ENCODE assay signal across 10 mouse cellular contexts in genomic region chr17:5977921-5978504, GRCm38 (mm10). TPM values are rescaled to one million over a fixed set of nuclear protein-coding genes. Genes with fewer than 3 reads are reported as not detected.
DNase-seq lines count a peak whose midpoint lies in the region; ATAC-seq lines count a peak whose summit lies in the region.
"Had no signal": no experiment of that assay in that cellular context is flagged by ENCODE, and none has a peak within 500 bp of the region (broad histone marks: within the 10 kb centered on the region; RNA-seq: fewer than 3 reads in every experiment).

No protein-coding gene starts in this region.

- H3K9ac ChIP-seq in kidney, embryonic 15.5 days = no peak overlapping the region
- H3K9ac ChIP-seq in heart, embryonic 13.5 days = peak overlapping the region; percentile 47; the same call in 1 of the 2 replicates
- H3K9ac ChIP-seq: embryonic facial prominence, embryonic 12.5 days; hindbrain, embryonic 15.5 days had no signal

- H3K4me3 ChIP-seq in kidney, embryonic 15.5 days (replicated peaks) = no peak overlapping the region
- H3K4me3 ChIP-seq in heart, embryonic 13.5 days = no peak overlapping the region
- no peak overlapping the region for H3K4me3 ChIP-seq in macrophage (ENCODE audit: inconsistent target)
- H3K4me3 ChIP-seq: embryonic facial prominence, embryonic 12.5 days; hindbrain, embryonic 15.5 days had no signal

- peaks cover 52% of the 10 kb centered on the region for H3K79me2 ChIP-seq in macrophage (ENCODE audit: inconsistent target)

- no peaks in the 10 kb centered on the region for H3K9me3 ChIP-seq in kidney, embryonic 15.5 days (replicated peaks)
- no peaks in the 10 kb centered on the region for H3K9me3 ChIP-seq in heart, embryonic 13.5 days
- H3K9me3 ChIP-seq: embryonic facial prominence, embryonic 12.5 days; hindbrain, embryonic 15.5 days had no signal

- no peaks in the 10 kb centered on the region for H3K36me3 ChIP-seq in kidney, embryonic 15.5 days
- H3K36me3 ChIP-seq in heart, embryonic 13.5 days = no peaks in the 10 kb centered on the region
- no peaks in the 10 kb centered on the region for H3K36me3 ChIP-seq in macrophage (ENCODE audit: inconsistent target)
- H3K36me3 ChIP-seq: embryonic facial prominence, embryonic 12.5 days; hindbrain, embryonic 15.5 days had no signal

- H3K27me3 ChIP-seq in kidney, embryonic 15.5 days = 0 out of 2 replicates have a peak, but pooled peaks cover 2% of the 10 kb centered on the region
- H3K27me3 ChIP-seq in heart, embryonic 13.5 days (replicated peaks) = no peaks in the 10 kb centered on the region
- H3K27me3 ChIP-seq: embryonic facial prominence, embryonic 12.5 days; hindbrain, embryonic 15.5 days had no signal

- no peak for ATAC-seq in kidney, embryonic 15.5 days (replicated peaks; ENCODE audit: low FRiP score)
- ATAC-seq in heart, embryonic 13.5 days (ENCODE audit: extremely low read depth, insufficient number of reproducible peaks, low FRiP score, low TSS enrichment) = no peak

- H3K4me1 ChIP-seq in kidney, embryonic 15.5 days = peaks cover 38% of the 10 kb centered on the region
- H3K4me1 ChIP-seq in heart, embryonic 13.5 days = peaks cover 76% of the 10 kb centered on the region

- DNase-seq in kidney, adult 11 months = no peak
- DNase-seq in R1 (ENCODE audit: low read depth, low spot score) = peak; percentile 87
- DNase-seq in right cerebral cortex, postnatal 10 days (ENCODE audit: low spot score in 2 of 2) = no peak
- no peak for DNase-seq in layer of hippocampus, adult 11-12 months (ENCODE audit: low spot score)
- no peak for DNase-seq in adrenal gland, adult 2 months

- no peak overlapping the region for H3K4me2 ChIP-seq in kidney, embryonic 15.5 days
- no peak overlapping the region for H3K4me2 ChIP-seq in heart, embryonic 13.5 days
- H3K4me2 ChIP-seq: embryonic facial prominence, embryonic 12.5 days; hindbrain, embryonic 15.5 days had no signal

- 75% methylated on average over 8 of the region's 8 CpGs for WGBS in kidney, embryonic 15.5 days
- 67% methylated on average over 8 of the region's 8 CpGs for WGBS in heart, embryonic 13.5 days
- WGBS in macrophage (ENCODE audit: missing documents) = 42% methylated on average over 8 of the region's 8 CpGs

- peak overlapping the region; percentile 54; the same call in 1 of the 2 replicates for H3K27ac ChIP-seq in kidney, embryonic 15.5 days
- H3K27ac ChIP-seq in heart, embryonic 13.5 days (replicated peaks) = peak overlapping the region; percentile 79
- H3K27ac ChIP-seq in macrophage = peak overlapping the region; percentile 68
- H3K27ac ChIP-seq: hindbrain, embryonic 15.5 days had no signal

RNA-seq across cellular contexts. Expression of gene Synj2, which starts 36.9 kb away (rescaled TPM):
- polyA plus RNA-seq in kidney, embryonic 15.5 days (2015; fragmentation: Nextera tagmentation; extraction: Ambion mirVana) = 3.2 and 3.8 TPM in 2 replicates
- polyA plus RNA-seq in heart, embryonic 13.5 days (2015; fragmentation: Nextera tagmentation; extraction: Ambion mirVana) = 3.0 and 3.1 TPM in 2 replicates
- total RNA-seq in macrophage (2018; cell fraction: chromatin; rRNA removed) = 10 to 100 TPM in 23 of 26 experiments, 1 to 10 TPM in 3; 7.5 to 79.6 (median 43.2) TPM
- 10 to 100 TPM in 6 of 26 experiments, 1 to 10 TPM in 20; 3.9 to 11.1 (median 8.9) TPM for total RNA-seq in macrophage (2018; cell fraction: cytosol; rRNA removed)
- total RNA-seq in macrophage (2018; cell fraction: nucleus; rRNA removed) = 10 to 100 TPM in 20 of 26 experiments, 1 to 10 TPM in 6; 6.4 to 47.9 (median 19.5) TPM
- 6.0 to 14.0 TPM (median 7.9 TPM) in 3 replicates for polyA plus RNA-seq in macrophage (2018)
- 10 to 100 TPM in 1 of 2 experiments, 1 to 10 TPM in 1; 9.7 to 18.3 TPM for total RNA-seq in adrenal gland, adult 2 months (2021)
- 3.6 and 4.6 TPM in 2 replicates for polyA plus RNA-seq in adrenal gland, adult 2 months (2012; rRNA removed)
